Comparison of ENCODE assay signal across 8 mouse cellular contexts in genomic region chr2:91949411-91950274, GRCm38 (mm10). TPM values are rescaled to one million over a fixed set of nuclear protein-coding genes. Genes with fewer than 3 reads are reported as not detected.
DNase-seq lines count a peak whose midpoint lies in the region; ATAC-seq and TF ChIP-seq lines count a peak whose summit lies in the region.

No protein-coding gene starts in this region.

- H3K4me3 ChIP-seq in forebrain, embryonic 16.5 days (replicated peaks; ENCODE audit: low read length), result no peak overlapping the region
- H3K4me3 ChIP-seq in hindbrain, embryonic 15.5 days, result no peak overlapping the region
- H3K4me3 ChIP-seq in liver, adult 2 months (ENCODE audit: insufficient read depth, low read depth, low read length), result no peak overlapping the region
- H3K4me3 ChIP-seq in neural tube, embryonic 12.5 days, result no peak overlapping the region

- WGBS in forebrain, embryonic 16.5 days, result 62% methylated on average over 17 of the region's 17 CpGs
- WGBS in hindbrain, embryonic 15.5 days, result 60% methylated on average over 17 of the region's 17 CpGs
- WGBS in liver, adult 2 months, result 56% methylated on average over 17 of the region's 17 CpGs
- WGBS in neural tube, embryonic 12.5 days, result 71% methylated on average over 17 of the region's 17 CpGs

- peaks cover 34% of the 10 kb centered on the region for H3K79me2 ChIP-seq in liver, adult 2 months (ENCODE audit: control insufficient read depth, insufficient read depth, low read length)

- H3K4me2 ChIP-seq in forebrain, embryonic 16.5 days (ENCODE audit: low read length), result peak overlapping the region; percentile 32
- H3K4me2 ChIP-seq in hindbrain, embryonic 15.5 days, result peak overlapping the region; percentile 35
- H3K4me2 ChIP-seq in neural tube, embryonic 12.5 days (replicated peaks), result peak overlapping the region; percentile 45

- ATAC-seq in forebrain, embryonic 16.5 days, result peak; percentile 15
- 0 out of 2 replicates have a peak, but pooled peaks have one; percentile 9 for ATAC-seq in hindbrain, embryonic 15.5 days (ENCODE audit: low FRiP score, low read depth)
- peak; percentile 17; the same call in 1 of the 2 replicates for ATAC-seq in neural tube, embryonic 12.5 days (ENCODE audit: low FRiP score, low read depth)

- no peaks in the 10 kb centered on the region for H3K9me3 ChIP-seq in forebrain, embryonic 16.5 days (ENCODE audit: control insufficient read depth, low read length)
- H3K9me3 ChIP-seq in hindbrain, embryonic 15.5 days, result no peaks in the 10 kb centered on the region
- no peaks in the 10 kb centered on the region for H3K9me3 ChIP-seq in neural tube, embryonic 12.5 days

- H3K27me3 ChIP-seq in forebrain, embryonic 16.5 days (replicated peaks; ENCODE audit: control insufficient read depth, insufficient read depth, low read length), result no peaks in the 10 kb centered on the region
- no peaks in the 10 kb centered on the region for H3K27me3 ChIP-seq in hindbrain, embryonic 15.5 days
- no peaks in the 10 kb centered on the region for H3K27me3 ChIP-seq in liver, adult 2 months (ENCODE audit: control insufficient read depth, insufficient read depth, low read length)
- H3K27me3 ChIP-seq in neural tube, embryonic 12.5 days (replicated peaks), result no peaks in the 10 kb centered on the region

- H3K27ac ChIP-seq in forebrain, embryonic 16.5 days (ENCODE audit: low read length), result peak overlapping the region; percentile 65
- H3K27ac ChIP-seq in hindbrain, embryonic 15.5 days (replicated peaks), result peak overlapping the region; percentile 66
- H3K27ac ChIP-seq in liver, adult 2 months (replicated peaks; ENCODE audit: insufficient read depth, low read depth, low read length), result peak overlapping the region; percentile 28
- peak overlapping the region; percentile 37; the same call in 1 of the 2 replicates for H3K27ac ChIP-seq in neural tube, embryonic 12.5 days

- peak overlapping the region; percentile 9 for H3K9ac ChIP-seq in forebrain, embryonic 16.5 days (replicated peaks; ENCODE audit: low read depth, low read length)
- 0 out of 2 replicates have a peak overlapping the region, but pooled peaks have one; percentile 6 for H3K9ac ChIP-seq in hindbrain, embryonic 15.5 days
- peak overlapping the region; percentile 40 for H3K9ac ChIP-seq in liver, adult 2 months (ENCODE audit: low read depth, low read length)
- peak overlapping the region; percentile 46 for H3K9ac ChIP-seq in neural tube, embryonic 12.5 days

- TF ChIP-seq CTCF in liver, adult 2 months (IDR thresholded peaks at IDR 0.05; ENCODE audit: low read depth, low read length), result no peak

- peak; percentile 81 for DNase-seq in adrenal gland, postnatal 10 days
- DNase-seq in adrenal gland, postnatal 4 days (ENCODE audit: low spot score in 2 of 2), result no peak
- peak; percentile 75 for DNase-seq in cerebellum, adult 11 months
- DNase-seq in liver, adult 2 months (ENCODE audit: extremely low read depth, low read depth, low spot score), result no peak
- no peak for DNase-seq in urinary bladder, adult 2 months (ENCODE audit: low spot score)

- H3K36me3 ChIP-seq in forebrain, embryonic 16.5 days (ENCODE audit: control insufficient read depth, insufficient read depth), result no peaks in the 10 kb centered on the region
- no peaks in the 10 kb centered on the region for H3K36me3 ChIP-seq in hindbrain, embryonic 15.5 days
- H3K36me3 ChIP-seq in liver, adult 2 months (ENCODE audit: control insufficient read depth, insufficient read depth, low read length), result no peaks in the 10 kb centered on the region
- no peaks in the 10 kb centered on the region for H3K36me3 ChIP-seq in neural tube, embryonic 12.5 days

- peaks cover 43% of the 10 kb centered on the region for H3K4me1 ChIP-seq in forebrain, embryonic 16.5 days (replicated peaks; ENCODE audit: control insufficient read depth, insufficient read depth, low read length)
- H3K4me1 ChIP-seq in hindbrain, embryonic 15.5 days (replicated peaks), result peaks cover 45% of the 10 kb centered on the region
- peaks cover 14% of the 10 kb centered on the region for H3K4me1 ChIP-seq in liver, adult 2 months (ENCODE audit: control insufficient read depth, insufficient read depth, low read length)
- peaks cover 61% of the 10 kb centered on the region for H3K4me1 ChIP-seq in neural tube, embryonic 12.5 days

- no peak for TF ChIP-seq POLR2A in liver, adult 2 months (IDR thresholded peaks at IDR 0.05; ENCODE audit: extremely low read depth, insufficient read depth, low read length)

RNA-seq across cellular contexts. Expression of gene Gm9821, which starts 4.1 kb away (rescaled TPM):
- not detected for total RNA-seq in adrenal gland, postnatal 10 days (2021)
- total RNA-seq in adrenal gland, postnatal 4 days (2021), result not detected
- polyA plus RNA-seq in forebrain, embryonic 16.5 days (2015; fragmentation: Nextera tagmentation; extraction: Ambion mirVana), result 0.37 and 0.46 TPM in 2 replicates
- 0.30 and 0.32 TPM in 2 replicates for polyA plus RNA-seq in hindbrain, embryonic 15.5 days (2015; fragmentation: Nextera tagmentation; extraction: Ambion mirVana)
- not detected in 2 replicates for total RNA-seq in liver, adult 2 months (2014; rRNA removed)
- polyA plus RNA-seq in liver, adult 2 months (2012; rRNA removed), result not detected in 2 replicates
- polyA plus RNA-seq in neural tube, embryonic 12.5 days (2016; fragmentation: Nextera tagmentation; extraction: Ambion mirVana), result 0.29 and 0.32 TPM in 2 replicates
- 0.03 TPM in 1 of 2 replicates, not detected in the other for polyA plus RNA-seq in urinary bladder, adult 2 months (2012; rRNA removed)

RNA-seq across cellular contexts. Expression of gene Mdk, which starts 17.5 kb away (rescaled TPM):
- 10 to 100 TPM; 30.8 to 36.7 TPM for total RNA-seq in adrenal gland, postnatal 10 days (2021)
- total RNA-seq in adrenal gland, postnatal 4 days (2021), result 100 to 1,000 TPM in 1 of 2 experiments, 10 to 100 TPM in 1; 79.3 to 138 TPM
- polyA plus RNA-seq in forebrain, embryonic 16.5 days (2015; fragmentation: Nextera tagmentation; extraction: Ambion mirVana), result 256 and 290 TPM in 2 replicates
- polyA plus RNA-seq in hindbrain, embryonic 15.5 days (2015; fragmentation: Nextera tagmentation; extraction: Ambion mirVana), result 187 and 224 TPM in 2 replicates
- total RNA-seq in liver, adult 2 months (2014; rRNA removed), result not detected in 2 replicates
- polyA plus RNA-seq in liver, adult 2 months (2012; rRNA removed), result 0.50 and 0.56 TPM in 2 replicates
- 774 and 775 TPM in 2 replicates for polyA plus RNA-seq in neural tube, embryonic 12.5 days (2016; fragmentation: Nextera tagmentation; extraction: Ambion mirVana)
- 34.7 and 37.5 TPM in 2 replicates for polyA plus RNA-seq in urinary bladder, adult 2 months (2012; rRNA removed)

RNA-seq across cellular contexts. Expression of gene Chrm4, which starts 22.6 kb away (rescaled TPM):
- under 1 TPM; 0.18 to 0.27 TPM for total RNA-seq in adrenal gland, postnatal 10 days (2021)
- under 1 TPM; 0.34 to 0.42 TPM for total RNA-seq in adrenal gland, postnatal 4 days (2021)
- 2.4 and 2.6 TPM in 2 replicates for polyA plus RNA-seq in forebrain, embryonic 16.5 days (2015; fragmentation: Nextera tagmentation; extraction: Ambion mirVana)
- polyA plus RNA-seq in hindbrain, embryonic 15.5 days (2015; fragmentation: Nextera tagmentation; extraction: Ambion mirVana), result 0.87 and 1.2 TPM in 2 replicates
- total RNA-seq in liver, adult 2 months (2014; rRNA removed), result 0.13 TPM in 1 of 2 replicates, not detected in the other
- polyA plus RNA-seq in liver, adult 2 months (2012; rRNA removed), result not detected in 2 replicates
- 0.50 and 0.96 TPM in 2 replicates for polyA plus RNA-seq in neural tube, embryonic 12.5 days (2016; fragmentation: Nextera tagmentation; extraction: Ambion mirVana)
- 0.06 and 0.11 TPM in 2 replicates for polyA plus RNA-seq in urinary bladder, adult 2 months (2012; rRNA removed)

RNA-seq across cellular contexts. Expression of gene Dgkz, which starts 26.0 kb away (rescaled TPM):
- total RNA-seq in adrenal gland, postnatal 10 days (2021), result 10 to 100 TPM; 64.4 to 72.1 TPM
- 10 to 100 TPM; 91.3 to 98.4 TPM for total RNA-seq in adrenal gland, postnatal 4 days (2021)
- polyA plus RNA-seq in forebrain, embryonic 16.5 days (2015; fragmentation: Nextera tagmentation; extraction: Ambion mirVana), result 28.7 and 33.6 TPM in 2 replicates
- polyA plus RNA-seq in hindbrain, embryonic 15.5 days (2015; fragmentation: Nextera tagmentation; extraction: Ambion mirVana), result 32.4 and 40.9 TPM in 2 replicates
- total RNA-seq in liver, adult 2 months (2014; rRNA removed), result 13.2 and 23.6 TPM in 2 replicates
- 43.2 and 59.5 TPM in 2 replicates for polyA plus RNA-seq in liver, adult 2 months (2012; rRNA removed)
- polyA plus RNA-seq in neural tube, embryonic 12.5 days (2016; fragmentation: Nextera tagmentation; extraction: Ambion mirVana), result 36.0 and 41.6 TPM in 2 replicates
- 135 and 148 TPM in 2 replicates for polyA plus RNA-seq in urinary bladder, adult 2 months (2012; rRNA removed)

Comparison
In these comparisons a context has a peak if more than half of its experiments do, and no peak if none do; other contexts are left out.
1. DNase-seq: peak in adrenal gland, postnatal 10 days (single experiment) and cerebellum, adult 11 months (single experiment); none in adrenal gland, postnatal 4 days (0 of 2), liver, adult 2 months (single experiment) and urinary bladder, adult 2 months (single experiment).
2. RNA of gene Mdk, which starts 17.5 kb away (polyA plus RNA-seq): 774 to 775 TPM in neural tube, embryonic 12.5 days, 256 to 290 TPM in forebrain, embryonic 16.5 days, 187 to 224 TPM in hindbrain, embryonic 15.5 days and 34.7 to 37.5 TPM in urinary bladder, adult 2 months; 0.50 to 0.56 TPM in liver, adult 2 months; every median in the first group is over 10 times any median in the second.
3. Peak in every context shown above with its lines, with median percentiles within 50 percentile points of each other: ATAC-seq, H3K27ac ChIP-seq, H3K4me2 ChIP-seq and H3K9ac ChIP-seq.